Mouse (Mus musculus) lung, adult 18-20 months (tissue): ENCODE measurements around the gene Tlcd2.

Experiments used
- DNase-seq, 2 experiments: peaks; one replicate each; pipeline ENCODE4 v3.0.0; 2022; ENCODE audit warnings: mixed read lengths in 2 of 2

Tlcd2 gene

DNA sequence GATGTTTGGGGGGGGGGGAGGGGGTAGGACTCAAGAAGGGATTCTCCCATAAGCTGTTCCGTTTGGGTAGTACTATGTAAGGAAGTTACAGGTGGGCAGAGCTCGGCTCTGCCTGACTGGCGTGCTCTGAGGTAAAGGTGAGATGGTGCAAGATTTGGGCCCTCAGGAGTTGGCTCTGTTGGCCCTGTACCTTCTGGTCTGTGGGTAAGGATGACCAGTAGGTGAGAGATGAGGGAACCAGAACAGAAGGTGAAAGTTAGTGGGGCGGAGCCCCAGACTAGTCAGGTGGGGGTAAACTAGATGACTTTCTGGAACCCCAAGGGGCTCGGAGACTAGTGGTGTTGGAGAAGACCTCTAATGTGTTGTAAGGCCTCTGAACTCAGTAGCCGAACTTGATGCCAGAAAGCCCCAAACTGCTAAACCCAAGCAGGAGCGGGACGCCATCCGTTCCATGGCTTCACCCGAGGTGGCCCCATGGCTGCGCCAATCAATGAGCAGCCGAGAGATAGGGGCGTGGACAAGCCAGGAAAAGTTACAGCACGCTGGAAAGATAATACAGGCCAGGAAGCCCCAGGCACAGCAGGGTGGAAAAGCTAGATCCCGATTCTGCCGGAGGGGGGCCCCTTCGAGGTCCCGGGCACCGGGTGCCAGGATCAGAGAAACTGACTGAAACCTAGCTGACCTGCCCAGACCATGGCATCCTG is 6.1 kb downstream of the Tlcd2 start:
- DNase-seq, result peak; percentile 56 to 70

- DNase-seq, result no peak
Measured at GRCm38 (mm10) chr11:75468410-75468809, 6.9 kb downstream of the Tlcd2 start.

- no peak for DNase-seq
Measured at GRCm38 (mm10) chr11:75469261-75469660, 7.7 kb downstream of the Tlcd2 start.

GRCm38 (mm10) chr11:75470675-75471074 is 9.2 kb downstream of the Tlcd2 start:
- DNase-seq, result no peak

DNA sequence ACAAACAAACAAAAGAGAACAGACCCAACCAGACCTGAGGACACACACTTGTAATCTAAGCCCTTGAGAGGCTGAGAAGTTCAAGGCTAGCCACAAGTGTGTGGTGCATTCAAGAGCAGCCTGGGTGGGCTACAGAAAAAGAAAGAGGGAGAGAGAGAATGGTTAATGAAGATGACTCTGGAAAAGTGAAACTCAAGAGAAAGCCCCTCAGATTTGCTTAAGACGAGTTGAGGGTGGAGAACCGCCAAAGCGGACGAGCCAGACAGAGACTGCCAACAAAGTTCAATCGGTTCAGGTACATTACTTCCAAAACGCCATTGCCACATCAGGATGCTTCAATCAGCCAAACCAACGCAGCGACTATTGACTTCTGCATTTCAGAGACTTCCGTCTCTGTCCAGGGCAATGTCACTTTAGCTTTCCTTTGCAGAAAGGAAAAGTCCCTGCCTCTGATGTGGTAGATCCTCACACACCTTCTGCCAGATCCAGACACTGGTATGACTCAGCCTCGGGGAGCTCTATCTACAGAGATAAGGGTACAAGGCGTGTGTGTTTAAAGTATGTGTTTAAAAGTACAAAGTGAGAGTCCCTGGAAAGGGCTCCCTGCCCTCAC is 11.1 kb downstream of the Tlcd2 start:
- DNase-seq, result no peak

DNA sequence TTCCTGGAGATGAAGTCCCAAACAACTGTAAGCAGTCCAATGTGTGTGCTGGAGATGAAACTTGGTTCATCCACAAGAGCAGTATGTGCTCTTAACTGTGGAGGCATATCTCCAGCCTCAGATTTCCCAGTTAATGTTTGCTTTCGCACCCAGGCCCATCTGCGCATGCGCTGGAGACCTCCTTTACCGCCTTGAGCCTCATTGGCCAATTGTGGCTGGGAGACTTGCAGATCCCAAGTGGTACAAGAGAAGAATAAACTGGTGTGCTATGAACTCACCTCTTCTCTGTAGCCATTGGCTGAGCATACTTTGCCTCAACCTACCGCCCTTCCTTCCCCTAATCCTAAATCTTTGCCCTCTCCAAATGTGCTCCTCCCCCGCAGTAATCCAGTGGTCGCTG is 11.9 kb downstream of the Tlcd2 start:
- no peak for DNase-seq

DNA sequence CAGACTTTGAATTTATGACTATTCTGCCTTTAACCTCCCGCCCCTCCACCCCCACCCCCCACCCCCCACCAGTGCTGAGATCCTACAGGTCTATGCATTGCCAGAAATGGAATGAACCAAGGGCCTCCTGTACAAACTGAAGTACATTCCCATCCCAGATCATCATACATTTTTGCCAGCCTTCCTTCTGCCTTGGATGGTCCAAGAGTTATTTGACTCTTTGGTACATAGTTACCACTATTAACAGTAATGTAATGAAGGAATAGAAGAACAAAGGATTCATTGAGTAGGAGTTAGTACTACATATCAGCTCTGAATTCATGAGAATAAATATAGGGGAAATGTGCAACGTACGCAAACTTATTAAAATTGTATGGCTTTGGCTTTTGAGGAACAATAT is 24.7 kb downstream of the Tlcd2 start:
- no peak for DNase-seq

DNA sequence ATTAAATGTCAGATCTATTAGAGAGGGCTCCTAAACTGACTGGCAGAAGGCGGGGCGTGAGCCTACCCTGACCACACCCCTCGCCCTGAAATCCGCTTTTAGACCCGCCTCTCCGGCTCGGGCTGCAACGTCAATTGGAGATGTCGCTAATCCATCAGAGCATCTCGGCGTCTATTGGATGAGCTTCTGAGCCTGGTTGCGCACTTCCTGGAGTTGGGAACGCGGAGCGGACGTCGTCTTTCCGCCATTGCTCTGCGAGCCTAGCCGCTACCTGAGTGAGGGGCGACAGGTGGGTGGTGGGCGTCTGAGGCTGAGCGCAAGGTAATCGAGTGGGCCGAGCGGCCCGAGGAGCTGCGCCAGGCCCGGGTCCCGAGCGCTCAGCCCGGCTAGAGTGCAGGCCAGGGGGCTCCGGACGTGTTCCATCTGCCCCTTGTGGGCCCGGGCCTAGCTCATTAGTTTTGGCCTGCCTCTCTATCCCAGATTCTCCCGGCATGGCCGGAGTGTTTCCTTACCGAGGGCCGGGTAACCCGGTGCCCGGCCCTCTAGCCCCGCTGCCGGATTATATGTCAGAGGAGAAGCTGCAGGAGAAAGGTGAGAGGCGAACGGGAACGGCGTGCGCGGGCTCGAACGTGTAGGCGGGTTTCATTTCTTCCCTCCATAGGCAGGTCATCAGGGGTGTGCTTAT is 25.2 kb downstream of the Tlcd2 start, which contains the start of gene Prpf8:
Gene Prpf8, plus strand, starts transcription at position 216 of the 685 bp plus-strand sequence.
- peak; percentile 98 for DNase-seq

DNA sequence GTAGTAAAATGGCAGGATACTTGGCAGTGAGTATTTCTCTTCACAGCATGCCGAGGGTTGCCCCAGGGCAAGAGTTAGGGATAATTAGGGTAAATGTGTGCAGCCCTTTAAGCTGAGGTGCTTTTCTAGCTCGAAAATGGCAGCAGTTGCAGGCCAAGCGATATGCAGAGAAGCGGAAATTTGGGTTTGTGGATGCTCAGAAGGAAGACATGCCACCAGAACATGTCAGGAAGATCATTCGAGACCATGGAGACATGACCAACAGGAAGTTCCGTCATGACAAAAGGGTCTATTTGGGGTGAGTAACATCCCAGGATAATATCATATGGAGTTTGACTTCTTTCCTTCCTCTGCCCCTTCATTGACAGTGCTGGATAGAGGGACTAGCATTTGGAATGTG is 26.0 kb downstream of the Tlcd2 start:
- DNase-seq, result no peak

- DNase-seq, result no peak
Measured at GRCm38 (mm10) chr11:75494296-75495049, 33.0 kb downstream of the Tlcd2 start.

DNA sequence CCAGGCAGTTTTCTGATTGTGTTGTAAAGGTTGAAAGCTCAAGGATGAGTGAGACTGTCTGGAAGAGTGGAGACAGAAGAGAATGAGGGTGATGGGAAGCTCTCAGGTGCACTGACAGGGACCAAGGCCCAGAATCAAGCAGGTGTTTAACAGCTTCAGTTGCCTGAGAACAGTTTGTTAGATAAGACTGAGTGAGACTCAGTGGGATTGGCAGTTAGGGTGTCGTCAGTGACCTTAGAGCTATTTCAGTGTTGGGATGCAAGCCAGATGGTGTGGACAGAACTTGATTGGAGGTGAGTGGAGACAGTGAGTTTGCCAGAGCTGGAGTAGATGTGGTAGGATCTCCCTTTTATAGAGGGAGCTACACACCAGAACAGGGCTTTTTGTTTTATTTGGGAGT is 36.6 kb downstream of the Tlcd2 start:
- DNase-seq, result no peak

DNA sequence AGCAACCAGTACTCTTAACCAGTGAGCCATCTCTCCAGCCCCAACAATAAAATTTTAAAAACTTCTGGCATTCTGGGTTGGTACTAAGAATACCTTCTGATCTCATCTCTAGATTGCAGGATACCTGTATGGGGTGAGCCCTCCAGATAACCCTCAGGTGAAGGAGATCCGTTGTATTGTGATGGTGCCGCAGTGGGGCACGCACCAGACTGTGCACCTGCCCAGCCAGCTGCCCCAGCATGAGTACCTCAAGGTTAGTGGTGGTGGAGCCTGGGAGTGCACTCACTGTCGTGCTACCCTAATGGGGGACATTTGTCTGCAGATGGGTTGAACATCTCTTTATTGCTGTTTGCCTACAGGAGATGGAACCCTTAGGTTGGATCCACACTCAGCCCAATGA is 46.6 kb downstream of the Tlcd2 start:
- no peak for DNase-seq

DNA sequence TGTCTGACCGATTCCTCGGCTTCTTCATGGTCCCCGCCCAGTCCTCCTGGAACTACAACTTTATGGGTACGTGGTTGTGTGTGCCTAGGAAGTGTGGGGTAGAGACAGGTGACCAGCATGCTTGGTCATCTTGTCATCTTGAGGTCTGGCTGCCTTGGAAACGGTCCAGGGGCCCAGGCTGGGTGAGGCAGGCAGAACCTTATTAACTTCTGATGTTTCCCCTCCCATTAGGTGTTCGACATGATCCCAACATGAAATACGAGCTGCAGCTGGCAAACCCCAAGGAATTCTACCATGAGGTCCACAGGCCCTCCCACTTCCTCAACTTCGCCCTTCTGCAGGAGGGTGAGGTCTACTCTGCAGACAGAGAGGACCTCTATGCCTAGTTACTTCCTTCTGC is 47.4 kb downstream of the Tlcd2 start:
- DNase-seq, result peak; percentile 32 to 42

GRCm38 (mm10) chr11:75509741-75510626 is 48.5 kb downstream of the Tlcd2 start, which contains the start of gene Rilp:
Gene Rilp (plus strand): TSS chr11:75510094.
- peak; percentile 93 to 96 for DNase-seq

- DNase-seq, result peak; percentile 90 to 93
Measured at GRCm38 (mm10) chr11:75510627-75510993, 49.1 kb downstream of the Tlcd2 start.

- DNase-seq, result peak; percentile 79 to 87
Measured at GRCm38 (mm10) chr11:75511213-75511612, 49.7 kb downstream of the Tlcd2 start.

GRCm38 (mm10) chr11:75512301-75513018 is 50.9 kb downstream of the Tlcd2 start:
- no peak for DNase-seq

- peak; percentile 75 to 80 for DNase-seq
Measured at GRCm38 (mm10) chr11:75513336-75513735, 51.8 kb downstream of the Tlcd2 start, which contains the start of gene Scarf1. Gene Scarf1 (plus strand): TSS chr11:75513540.

- DNase-seq, result no peak
Measured at GRCm38 (mm10) chr11:75515186-75515585, 53.7 kb downstream of the Tlcd2 start.

GRCm38 (mm10) chr11:75519834-75520633 is 58.5 kb downstream of the Tlcd2 start:
- DNase-seq, result no peak
